Mouse (Mus musculus) midbrain, embryonic 10.5 days (tissue): ENCODE data around the gene Tulp1. TPM values are rescaled to one million over a fixed set of nuclear protein-coding genes. Genes with fewer than 3 reads are reported as not detected.

Experiments used
- DNase-seq: peaks from one replicate; pipeline ENCODE4 v3.0.0-alpha.2; 2017; ENCODE audit warnings: low spot score
- H3K27ac ChIP-seq: fragments of 300-500 bp; sonication (generic); replicated peaks from 2 replicates; pipeline ENCODE4 v1.5.1; 2016; ENCODE audit warnings: mild to moderate bottlenecking
- H3K27me3 ChIP-seq: fragments of 300-500 bp; sonication (generic); 2 replicates; pipeline ENCODE4 v1.6.1; 2016; ENCODE audit warnings: low read depth, mild to moderate bottlenecking; ENCODE audit not compliant: poor library complexity, severe bottlenecking
- H3K36me3 ChIP-seq: fragments of 300-500 bp; sonication (generic); 2 replicates; pipeline ENCODE4 v1.6.1; 2016; ENCODE audit warnings: mild to moderate bottlenecking, moderate library complexity
- H3K4me1 ChIP-seq: fragments of 300-500 bp; sonication (generic); 2 replicates; pipeline ENCODE4 v1.6.1; 2016
- H3K4me3 ChIP-seq: fragments of 300-500 bp; sonication (generic); 2 replicates; pipeline ENCODE4 v1.5.1; 2016; ENCODE audit warnings: mild to moderate bottlenecking, moderate library complexity
- H3K9me3 ChIP-seq: fragments of 300-500 bp; sonication (generic); replicated peaks from 2 replicates; pipeline ENCODE4 v1.6.1; 2016; ENCODE audit warnings: mild to moderate bottlenecking
- WGBS: fragments of 180-500 bp; shearing (Covaris S2); methylation state at CpG from one replicate; pipeline ENCODE4 v1.1.7; 2016; 5-methylcytosine and 5-hydroxymethylcytosine counted together
- polyA plus RNA-seq: library from polyadenylated mRNA; unstranded; fragments of >200 nt; fragmentation: Nextera tagmentation; extraction: Ambion mirVana; gene quantifications from 2 replicates; pipeline ENCODE4 v1.2.1, GENCODE M21; 2016

The Tulp1 gene
- polyA plus RNA-seq, 1 experiment from 2014 or later = 2.8 TPM

GRCm38 (mm10) chr17:28388534-28388933, 23.5 kb upstream of the Tulp1 start:
- no peak for DNase-seq
- peaks cover 38% of the 10 kb centered on the region for H3K27me3 ChIP-seq
- H3K9me3 ChIP-seq = no peaks in the 10 kb centered on the region
- 86% methylated on average over 3 of the region's 3 CpGs for WGBS
- H3K4me1 ChIP-seq = peaks cover 24% of the 10 kb centered on the region
- H3K36me3 ChIP-seq = no peaks in the 10 kb centered on the region
- no peak overlapping the region for H3K27ac ChIP-seq
- H3K4me3 ChIP-seq = no peak overlapping the region

GRCm38 (mm10) chr17:28386150-28386905, 21.3 kb upstream of the Tulp1 start:
- WGBS = 4% methylated on average over 23 of the region's 23 CpGs
- Histone ChIP-seq H3K27ac (no peak overlapping the region), H3K36me3 (no peaks in the 10 kb centered on the region), H3K27me3 (peaks cover 38% of the 10 kb centered on the region), H3K9me3 (no peaks in the 10 kb centered on the region), H3K4me3 (peak overlapping the region; percentile 27; the same call in 1 of the 2 replicates), H3K4me1 (peaks cover 14% of the 10 kb centered on the region)
- peak; percentile 83 for DNase-seq

GRCm38 (mm10) chr17:28384298-28384697, 19.3 kb upstream of the Tulp1 start:
- DNase-seq = no peak
- H3K36me3 ChIP-seq = no peaks in the 10 kb centered on the region
- peaks cover 48% of the 10 kb centered on the region for H3K27me3 ChIP-seq

GRCm38 (mm10) chr17:28380255-28380654, 15.2 kb upstream of the Tulp1 start:
- DNase-seq = no peak
- no peaks in the 10 kb centered on the region for H3K36me3 ChIP-seq
- peaks cover 37% of the 10 kb centered on the region for H3K27me3 ChIP-seq
- H3K4me3 ChIP-seq = no peak overlapping the region
- 0 out of 2 replicates have a peak overlapping the region, but pooled peaks have one; percentile 23 for H3K27ac ChIP-seq
- peaks cover 16% of the 10 kb centered on the region for H3K4me1 ChIP-seq
- whole genome bisulfite sequencing = 2% methylated on average over 6 of the region's 6 CpGs
- H3K9me3 ChIP-seq = no peaks in the 10 kb centered on the region

More at GRCm38 (mm10) chr17:28384298-28384697, 19.3 kb upstream of the Tulp1 start:
- Histone ChIP-seq H3K4me3 (no peak overlapping the region), H3K4me1 (peaks cover 26% of the 10 kb centered on the region), H3K9me3 (no peaks in the 10 kb centered on the region), H3K27ac (no peak overlapping the region)
- 62% methylated on average over 4 of the region's 4 CpGs for WGBS

GRCm38 (mm10) chr17:28375592-28376061, 10.6 kb upstream of the Tulp1 start:
- no peak for DNase-seq
- H3K4me3 ChIP-seq = no peak overlapping the region

GRCm38 (mm10) chr17:28374494-28374893, 9.5 kb upstream of the Tulp1 start:
- Histone ChIP-seq H3K9me3 (no peaks in the 10 kb centered on the region), H3K27me3 (peaks cover 42% of the 10 kb centered on the region), H3K27ac (no peak overlapping the region), H3K4me1 (peaks cover 15% of the 10 kb centered on the region), H3K4me3 (no peak overlapping the region), H3K36me3 (no peaks in the 10 kb centered on the region)
- no peak for DNase-seq
- WGBS = 21% methylated on average over 16 of the region's 16 CpGs

More at GRCm38 (mm10) chr17:28375592-28376061, 10.6 kb upstream of the Tulp1 start:
- H3K36me3 ChIP-seq = no peaks in the 10 kb centered on the region
- 13% methylated on average over 17 of the region's 17 CpGs for WGBS
- peaks cover 48% of the 10 kb centered on the region for H3K27me3 ChIP-seq
- no peaks in the 10 kb centered on the region for H3K9me3 ChIP-seq
- H3K27ac ChIP-seq = no peak overlapping the region
- H3K4me1 ChIP-seq = peaks cover 24% of the 10 kb centered on the region

GRCm38 (mm10) chr17:28373821-28374220, 8.8 kb upstream of the Tulp1 start:
- DNase-seq = peak; percentile 49
- WGBS = 12% methylated on average over 10 of the region's 10 CpGs
- H3K27ac ChIP-seq = no peak overlapping the region
- no peak overlapping the region for H3K4me3 ChIP-seq
- no peaks in the 10 kb centered on the region for H3K36me3 ChIP-seq
- H3K4me1 ChIP-seq = peaks cover 15% of the 10 kb centered on the region
- H3K27me3 ChIP-seq = peaks cover 42% of the 10 kb centered on the region
- no peaks in the 10 kb centered on the region for H3K9me3 ChIP-seq

GRCm38 (mm10) chr17:28371941-28372340, 6.9 kb upstream of the Tulp1 start:
- Histone ChIP-seq H3K27me3 (peaks cover 42% of the 10 kb centered on the region), H3K27ac (no peak overlapping the region), H3K4me3 (no peak overlapping the region), H3K36me3 (no peaks in the 10 kb centered on the region), H3K4me1 (peaks cover 15% of the 10 kb centered on the region), H3K9me3 (no peaks in the 10 kb centered on the region)
- 56% methylated on average over 1 of the region's 1 CpGs for WGBS
- DNase-seq = no peak

GRCm38 (mm10) chr17:28371286-28371685, 6.3 kb upstream of the Tulp1 start:
- Histone ChIP-seq H3K4me3 (no peak overlapping the region), H3K27ac (no peak overlapping the region), H3K4me1 (peaks cover 15% of the 10 kb centered on the region), H3K36me3 (no peaks in the 10 kb centered on the region), H3K9me3 (no peaks in the 10 kb centered on the region), H3K27me3 (peaks cover 40% of the 10 kb centered on the region)
- no peak for DNase-seq
- WGBS = 83% methylated on average over 2 of the region's 2 CpGs

GRCm38 (mm10) chr17:28369056-28369455, 4.0 kb upstream of the Tulp1 start:
- H3K9me3 ChIP-seq = no peaks in the 10 kb centered on the region
- no peak for DNase-seq
- WGBS = 83% methylated on average over 5 of the region's 5 CpGs
- peaks cover 39% of the 10 kb centered on the region for H3K27me3 ChIP-seq
- H3K36me3 ChIP-seq = no peaks in the 10 kb centered on the region
- H3K27ac ChIP-seq = no peak overlapping the region
- peaks cover 13% of the 10 kb centered on the region for H3K4me1 ChIP-seq
- H3K4me3 ChIP-seq = no peak overlapping the region

GRCm38 (mm10) chr17:28368449-28368848, 3.4 kb upstream of the Tulp1 start:
- Histone ChIP-seq H3K4me1 (peaks cover 17% of the 10 kb centered on the region), H3K36me3 (no peaks in the 10 kb centered on the region), H3K27ac (no peak overlapping the region), H3K4me3 (no peak overlapping the region), H3K27me3 (peaks cover 39% of the 10 kb centered on the region), H3K9me3 (no peaks in the 10 kb centered on the region)
- 4% methylated on average over 13 of the region's 13 CpGs for WGBS
- peak; percentile 87 for DNase-seq

- H3K27ac ChIP-seq = no peak overlapping the region
- WGBS = 5% methylated on average over 6 of the region's 6 CpGs
- no peaks in the 10 kb centered on the region for H3K9me3 ChIP-seq
- H3K4me1 ChIP-seq = peaks cover 34% of the 10 kb centered on the region
- DNase-seq = no peak
- H3K4me3 ChIP-seq = peak overlapping the region; percentile 55
- H3K36me3 ChIP-seq = no peaks in the 10 kb centered on the region
- H3K27me3 ChIP-seq = peaks cover 84% of the 10 kb centered on the region
These were observed 1.5 kb downstream of the Tulp1 start for GRCm38 (mm10) chr17:28363507-28363906.

GRCm38 (mm10) chr17:28362653-28363292, 2.2 kb downstream of the Tulp1 start:
- peaks cover 91% of the 10 kb centered on the region for H3K27me3 ChIP-seq
- H3K9me3 ChIP-seq = no peaks in the 10 kb centered on the region
- H3K27ac ChIP-seq = peak overlapping the region; percentile 67
- no peaks in the 10 kb centered on the region for H3K36me3 ChIP-seq
- peak overlapping the region; percentile 55 for H3K4me3 ChIP-seq
- peak; percentile 57 for DNase-seq
- H3K4me1 ChIP-seq = peaks cover 34% of the 10 kb centered on the region
- WGBS = under 1% methylated on average over 25 of the region's 25 CpGs
